Mouse (Mus musculus) spleen, postnatal 10 days (tissue): ENCODE results near the gene A530064D06Rik.
"Not testable (repeated sequence)": the region's sequence is repeated elsewhere in the genome, so short reads cannot be mapped to it uniquely, and the experiment has no call there.

Experiments
- DNase-seq, 2 experiments: peaks; one replicate each; pipeline ENCODE4 v3.0.0; 2021 to 2022; ENCODE audit warnings: low spot score in 2 of 2

The A530064D06Rik gene

GRCm38 (mm10) chr17:48167103-48167502 lies at the start of gene A530064D06Rik:
Gene A530064D06Rik, minus strand, starts transcription at chr17:48167275.
- not testable (repeated sequence) for DNase-seq

DNA sequence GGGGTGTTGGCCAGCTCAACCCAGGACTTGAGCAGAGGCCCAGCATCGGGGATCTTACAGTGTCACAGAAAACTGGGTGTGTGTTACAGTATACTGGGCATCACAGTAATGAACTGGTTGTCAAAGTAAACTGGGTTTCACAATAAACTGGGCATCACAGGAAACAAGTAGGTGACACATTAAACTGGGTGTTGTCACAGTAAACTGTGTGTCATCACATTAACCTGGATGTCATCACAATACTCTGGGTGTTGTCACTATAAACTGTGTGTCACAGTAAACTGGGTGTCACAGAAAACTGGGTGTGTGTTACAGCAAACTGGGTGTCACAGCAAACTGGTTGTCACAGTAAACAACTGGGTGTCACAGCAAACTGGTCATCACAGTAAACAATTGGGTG lies 48.4 kb upstream of the A530064D06Rik start:
- DNase-seq = peak in 1 of 2 experiments; percentile 6

- DNase-seq = peak in 1 of 2 experiments; percentile 7
These were observed 46.4 kb upstream of the A530064D06Rik start for GRCm38 (mm10) chr17:48213511-48213910.

- DNase-seq = peak in 1 of 2 experiments; percentile 6
These were observed 45.5 kb upstream of the A530064D06Rik start for GRCm38 (mm10) chr17:48212596-48212995.

DNA sequence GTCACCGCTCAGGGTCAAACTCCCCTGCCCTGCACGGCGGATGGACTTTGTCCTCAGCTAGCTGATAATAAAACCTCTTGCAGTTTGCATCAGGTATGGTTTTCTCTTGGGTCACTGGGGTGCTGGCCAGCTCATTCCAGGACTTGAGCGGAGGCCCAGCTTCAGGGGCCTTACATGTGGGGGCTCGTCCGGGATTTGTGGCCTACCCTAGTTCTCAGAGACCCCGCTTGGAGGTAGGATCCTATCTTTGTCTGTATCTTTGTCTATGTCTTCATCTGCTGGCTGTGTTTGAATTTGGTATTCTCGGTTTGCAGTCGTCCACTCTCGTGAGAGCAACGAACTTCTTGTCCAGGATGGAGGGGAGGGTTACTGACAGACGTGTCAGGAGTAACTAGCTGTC lies 36.0 kb upstream of the A530064D06Rik start:
- peak; percentile 2 to 8 for DNase-seq

DNA sequence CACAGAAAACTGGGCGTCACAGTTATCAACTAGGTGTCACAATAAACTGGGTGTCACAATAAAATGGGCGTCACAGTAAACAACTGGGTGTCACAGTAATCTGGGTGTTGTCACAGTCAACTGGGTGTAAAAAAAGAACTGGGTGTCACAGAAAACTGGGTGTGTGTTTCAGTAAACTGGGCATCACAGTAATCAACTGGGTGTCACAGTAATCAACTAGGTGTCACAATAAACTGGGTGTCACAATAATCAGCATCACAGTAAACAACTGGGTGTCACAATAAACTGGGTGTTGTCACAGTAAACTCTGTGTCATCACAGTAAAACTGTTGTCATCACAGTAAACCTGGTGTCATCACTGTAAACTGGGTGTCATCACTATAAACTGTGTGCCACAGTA lies 25.3 kb upstream of the A530064D06Rik start:
- DNase-seq = no peak

- no peak for DNase-seq
These were observed 18.2 kb upstream of the A530064D06Rik start for GRCm38 (mm10) chr17:48185252-48185651.

DNA sequence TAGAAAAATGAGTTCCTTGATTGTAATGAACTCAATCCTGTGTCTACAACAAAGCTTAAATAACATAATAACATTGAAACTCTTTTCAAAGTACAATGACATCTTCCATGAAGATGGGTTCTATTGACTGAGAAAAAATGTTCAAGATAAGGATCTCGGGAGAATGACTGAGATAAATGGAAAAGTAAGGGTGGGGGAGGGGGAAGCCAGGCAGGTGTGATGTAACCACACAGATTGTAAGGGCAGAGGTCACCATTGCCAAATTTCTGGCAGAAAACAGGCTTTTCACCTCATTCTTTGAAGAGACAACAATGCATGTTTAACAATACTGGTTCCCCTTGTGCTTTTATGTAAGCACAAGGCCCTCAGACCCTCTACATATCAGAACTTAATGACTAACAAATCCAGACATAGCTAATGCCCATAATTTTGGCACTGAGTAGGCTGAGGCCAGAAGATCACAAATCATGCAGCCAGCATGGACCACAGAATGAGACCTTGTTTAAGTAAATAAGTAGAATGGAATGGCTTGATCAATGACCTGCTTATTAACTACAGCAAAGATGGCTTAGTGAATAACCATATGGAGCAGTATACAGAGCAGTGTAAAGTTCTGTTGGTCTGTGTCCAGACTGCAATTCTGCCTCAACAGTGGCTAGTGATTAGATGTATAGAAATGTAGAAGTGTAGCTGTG lies 9.5 kb downstream of the A530064D06Rik start:
- no peak for DNase-seq

DNA sequence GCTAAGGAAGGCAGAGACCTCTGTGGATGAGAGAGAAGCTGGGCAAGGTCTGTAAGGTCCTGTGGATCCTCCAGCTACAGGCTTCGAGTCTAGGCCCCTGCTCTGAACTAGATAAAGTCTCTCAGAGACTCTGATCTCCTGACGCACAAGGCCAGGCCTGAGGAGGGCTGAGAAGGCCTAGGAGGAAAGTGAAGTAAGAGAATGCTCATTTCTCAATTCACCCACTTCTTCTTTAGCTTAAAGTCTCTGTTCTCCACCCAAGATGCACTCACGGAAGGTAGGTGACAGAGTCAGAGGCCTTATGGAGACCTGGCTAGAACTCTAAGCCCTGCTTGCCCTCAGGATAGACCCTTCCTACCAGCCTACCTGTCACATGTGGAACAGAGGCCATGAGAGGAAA lies 21.0 kb downstream of the A530064D06Rik start, which contains the start of gene 9830107B12Rik:
Gene 9830107B12Rik, minus strand, starts transcription at position 149 of the 400 bp plus-strand sequence.
- DNase-seq = no peak

- DNase-seq = no peak
These were observed 34.3 kb downstream of the A530064D06Rik start for GRCm38 (mm10) chr17:48132810-48133209.

DNA sequence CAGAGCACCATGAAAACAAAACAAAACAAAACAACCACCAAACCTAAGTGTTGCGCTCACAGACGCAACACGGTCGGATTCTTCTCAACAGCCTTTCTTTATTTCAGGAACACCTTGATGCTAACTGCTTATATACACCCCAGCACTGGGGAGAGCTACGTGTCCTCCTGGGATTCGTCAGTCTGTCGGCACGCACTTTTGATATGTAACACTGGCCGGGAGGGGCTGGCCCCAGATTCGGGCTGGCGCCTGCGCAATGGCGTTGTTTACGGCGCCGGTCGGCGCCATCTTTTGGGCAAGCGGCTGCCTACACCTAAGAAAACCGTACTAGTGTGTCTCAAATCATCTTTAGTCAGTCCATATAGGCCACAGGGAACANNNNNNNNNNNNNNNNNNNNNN lies 46.6 kb downstream of the A530064D06Rik start:
- no peak for DNase-seq

GRCm38 (mm10) chr17:48119656-48120055 lies 47.4 kb downstream of the A530064D06Rik start:
- DNase-seq = peak; percentile 82 to 90

DNA sequence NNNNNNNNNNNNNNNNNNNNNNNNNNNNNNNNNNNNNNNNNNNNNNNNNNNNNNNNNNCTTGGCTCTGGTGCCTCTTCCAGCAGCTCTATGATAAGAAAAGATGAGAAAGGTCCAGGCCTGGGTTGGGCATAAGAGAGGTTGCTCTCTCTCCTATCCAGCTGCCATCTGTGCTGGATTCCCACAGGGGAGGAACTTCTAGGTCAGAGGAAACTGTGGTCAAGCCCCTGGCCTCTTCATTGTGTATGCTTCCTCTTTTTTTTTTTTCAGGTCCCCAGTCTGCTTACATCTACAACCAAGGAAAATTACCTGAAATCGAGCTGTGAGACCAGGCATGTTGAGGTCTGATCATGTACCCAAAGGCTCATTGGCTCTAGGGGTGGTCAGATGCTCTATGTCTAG lies 48.5 kb downstream of the A530064D06Rik start:
- peak in 1 of 2 experiments; percentile 28 for DNase-seq

DNA sequence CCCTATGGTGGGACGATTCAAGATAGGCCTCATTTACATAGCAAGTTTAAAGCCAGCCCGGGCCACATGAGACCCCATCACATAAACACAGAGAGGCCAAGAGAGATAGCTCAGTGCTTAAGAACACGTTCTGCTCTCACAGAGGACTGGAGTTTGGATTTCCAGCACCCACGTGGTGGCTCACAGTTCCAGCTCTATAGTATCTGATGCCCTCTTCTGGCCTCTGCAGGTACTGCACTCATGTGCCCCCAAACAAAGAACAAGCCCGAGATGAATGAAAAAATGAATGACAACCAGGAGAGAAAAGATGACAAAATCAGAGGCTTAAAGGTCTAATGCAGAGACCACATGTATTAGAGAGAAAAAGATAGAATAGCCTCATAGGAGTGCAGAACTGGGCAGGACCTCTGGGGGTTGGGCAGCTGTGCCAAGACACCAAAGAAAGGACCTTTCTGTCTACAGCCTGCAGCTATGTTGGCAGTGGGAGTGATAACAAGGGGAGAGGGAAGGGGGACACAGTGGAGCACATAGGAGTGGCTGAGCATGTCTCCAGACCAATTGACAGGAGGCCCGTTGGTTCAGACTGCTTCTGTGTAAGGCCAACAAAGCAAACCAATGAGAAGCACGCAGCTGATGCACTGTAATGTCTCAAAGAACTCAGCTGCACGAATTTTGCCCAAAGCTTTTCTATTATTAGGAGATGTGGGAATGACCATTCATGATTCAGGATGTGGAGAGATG lies 56.4 kb downstream of the A530064D06Rik start:
- DNase-seq = peak; percentile 31 to 66

GRCm38 (mm10) chr17:48108520-48108919 lies 58.6 kb downstream of the A530064D06Rik start:
- no peak for DNase-seq

DNA sequence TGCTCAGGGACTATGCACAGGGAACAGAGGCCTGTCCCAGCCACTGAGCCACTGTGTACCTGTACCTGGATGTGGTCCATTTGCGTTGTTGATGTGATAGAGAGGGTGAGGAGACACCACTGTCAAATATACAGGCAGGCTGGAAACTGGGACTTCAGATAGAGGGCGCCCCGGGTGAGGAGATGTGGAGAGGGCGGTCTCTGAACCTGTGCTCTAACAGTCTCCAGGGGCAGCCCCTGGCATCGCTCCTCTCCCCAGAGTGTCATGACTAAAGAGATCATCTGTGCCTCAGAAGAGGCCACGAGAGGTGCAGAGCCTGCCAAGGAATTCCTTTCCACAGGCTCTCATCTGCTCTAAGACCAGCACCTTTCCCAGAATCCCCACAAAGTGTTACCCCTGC lies 59.2 kb downstream of the A530064D06Rik start:
- DNase-seq = peak in 1 of 2 experiments; percentile 67

DNA sequence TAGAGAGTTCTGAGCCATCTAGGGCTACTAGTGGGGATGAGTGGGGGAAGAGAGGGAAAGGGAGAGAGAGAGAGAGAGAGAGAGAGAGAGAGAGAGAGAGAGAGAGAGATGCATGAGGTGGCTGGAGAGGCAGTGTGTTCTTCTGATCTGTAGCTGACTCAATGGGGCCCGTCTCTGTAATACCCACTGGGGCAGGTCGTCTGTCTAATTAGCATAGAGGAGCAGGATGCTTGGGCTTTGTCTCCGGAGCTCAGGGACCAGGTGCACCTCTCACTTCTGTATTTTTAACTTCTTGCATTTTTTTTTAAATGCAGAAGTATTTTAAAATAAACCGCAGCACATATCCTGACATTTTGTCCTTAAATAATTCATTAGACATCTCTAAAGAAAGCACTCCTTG lies 59.7 kb downstream of the A530064D06Rik start:
- peak in 1 of 2 experiments; percentile 39 for DNase-seq

DNA sequence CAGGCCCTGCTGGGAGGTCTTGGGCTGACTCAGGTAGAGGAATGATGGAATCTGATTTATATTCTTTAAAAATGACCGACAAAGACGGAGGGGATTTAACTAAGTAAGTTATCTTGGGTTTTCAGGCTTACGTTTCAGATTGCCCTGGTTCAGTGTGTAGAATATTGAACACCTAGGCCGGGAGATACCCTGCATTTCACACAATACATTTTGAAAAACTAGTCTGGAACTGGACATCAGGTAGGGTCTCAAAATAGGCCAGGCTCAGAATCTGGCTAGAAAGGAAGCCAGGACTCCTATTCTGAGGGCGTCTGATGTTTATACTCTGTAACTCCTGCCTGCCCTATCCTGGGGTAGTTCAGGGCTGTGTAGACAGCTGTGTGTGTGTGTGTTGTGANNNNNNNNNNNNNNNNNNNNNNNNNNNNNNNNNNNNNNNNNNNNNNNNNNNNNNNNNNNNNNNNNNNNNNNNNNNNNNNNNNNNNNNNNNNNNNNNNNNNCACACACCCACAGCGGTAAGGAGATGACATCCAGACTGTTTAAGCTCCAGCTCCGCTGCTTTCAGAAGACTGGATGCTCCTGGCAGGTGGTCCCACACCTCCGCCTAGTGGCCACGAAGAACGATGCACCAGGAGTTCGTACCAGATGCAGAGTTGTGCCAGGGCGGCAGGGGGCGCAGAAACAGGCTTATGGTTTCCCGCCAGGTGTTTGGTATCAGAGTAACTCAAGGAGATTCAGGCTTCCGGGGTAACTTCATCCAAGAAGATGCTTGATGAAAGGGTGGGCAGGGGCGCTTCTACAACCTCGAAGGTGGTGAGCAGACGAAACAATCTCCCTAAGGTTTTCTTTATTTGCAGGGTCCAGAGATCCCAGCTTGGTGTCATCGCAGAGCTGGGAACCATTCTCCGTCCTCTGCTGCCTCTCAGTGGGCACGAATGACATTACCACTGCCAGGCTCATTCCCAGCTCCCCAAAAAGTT lies 66.3 kb downstream of the A530064D06Rik start:
- peak; percentile 59 to 85 for DNase-seq

DNA sequence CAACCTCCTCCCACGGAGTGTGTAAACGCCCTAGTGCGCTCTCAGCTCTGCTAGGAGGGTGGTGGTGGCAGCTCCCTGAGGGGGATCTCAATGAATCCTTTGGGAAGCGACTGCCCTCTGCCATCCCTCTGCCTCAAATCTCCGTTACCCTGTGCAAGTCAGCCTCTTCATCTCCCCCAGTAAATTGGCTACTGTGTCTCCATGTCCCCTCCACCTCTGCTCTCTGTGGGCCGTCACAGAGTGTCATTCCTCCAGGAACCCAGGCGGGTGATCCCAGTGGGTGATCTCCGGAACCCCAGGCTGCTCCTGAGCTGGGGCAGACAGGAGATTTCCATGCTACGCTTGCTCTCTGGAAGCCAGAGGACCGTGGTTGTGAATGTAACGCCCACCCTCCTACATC lies 67.8 kb downstream of the A530064D06Rik start:
- DNase-seq = no peak
